Mouse (Mus musculus): ENCODE measurements around the gene Cdk4. TPM values are rescaled to one million over a fixed set of nuclear protein-coding genes. Genes with fewer than 3 reads are reported as not detected.

The Cdk4 gene
- total RNA-seq (2021): 10 to 100 TPM; 74.4 to 75.2 TPM
- long read RNA-seq, experiment 1, transcript Cdk4-201 (8 exons, 2,053 nt): major isoform, 18 of 30 reads
- long read RNA-seq, experiment 1, partial matches to known transcripts: 2 of 30 reads
- long read RNA-seq, experiment 1, other reads (novel, unspliced or antisense): 7 of 30 reads
- long read RNA-seq, experiment 2, transcript Cdk4-201 (8 exons, 2,053 nt): major isoform, 17 of 35 reads
- long read RNA-seq, experiment 2, partial matches to known transcripts: 7 of 35 reads
- long read RNA-seq, experiment 2, other reads (novel, unspliced or antisense): 9 of 35 reads

GRCm38 (mm10) chr10:127063239-127063872 lies at the start of gene Cdk4:
Gene Cdk4, plus strand, starts transcription at chr10:127063534.
- DNase-seq (ENCODE audit: extremely low spot score in 1 of 2, low spot score in 2 of 2): peak; percentile 98 to 99
- intact Hi-C loops (cut with DNase I): loop anchor here (5.0 kb wide), 1 partner anchor 559 kb away; the partner anchor contains the start of gene Lrp1
- Histone ChIP-seq H3K4me3 (peak within 1 kb of the TSS; percentile 82), H3K27ac (peak within 1 kb of the TSS; percentile 89)
- TF ChIP-seq CTCF (IDR thresholded peaks at IDR 0.05): no peak

- intact Hi-C loops (cut with DNase I): no loop called here
- no peak overlapping the region for H3K4me3 ChIP-seq
- TF ChIP-seq CTCF (IDR thresholded peaks at IDR 0.05): peak; percentile 14
Observed at GRCm38 (mm10) chr10:127016488-127016887, 46.8 kb upstream of the Cdk4 start.

GRCm38 (mm10) chr10:127017071-127017470 lies 46.3 kb upstream of the Cdk4 start:
- no peak overlapping the region for H3K27ac ChIP-seq
- no peak for DNase-seq (ENCODE audit: extremely low spot score in 1 of 2, low spot score in 2 of 2)
- no peak overlapping the region for H3K4me3 ChIP-seq
- TF ChIP-seq CTCF (IDR thresholded peaks at IDR 0.05): no peak
- intact Hi-C loops (cut with DNase I): no loop called here

More at GRCm38 (mm10) chr10:127016488-127016887, 46.8 kb upstream of the Cdk4 start:
- H3K27ac ChIP-seq: no peak overlapping the region
- DNase-seq (ENCODE audit: extremely low spot score in 1 of 2, low spot score in 2 of 2): no peak

GRCm38 (mm10) chr10:127018422-127018821 lies 44.9 kb upstream of the Cdk4 start:
- intact Hi-C loops (cut with DNase I): no loop called here
- TF ChIP-seq CTCF (IDR thresholded peaks at IDR 0.05): no peak
- Histone ChIP-seq H3K4me3 (no peak overlapping the region), H3K27ac (no peak overlapping the region)
- DNase-seq (ENCODE audit: extremely low spot score in 1 of 2, low spot score in 2 of 2): no peak

- peak; percentile 91 to 96 for DNase-seq (ENCODE audit: extremely low spot score in 1 of 2, low spot score in 2 of 2)
- H3K27ac ChIP-seq: peak within 1 kb of the TSS; percentile 79
- peak; percentile 97 for TF ChIP-seq CTCF (IDR thresholded peaks at IDR 0.05)
- H3K4me3 ChIP-seq: peak within 1 kb of the TSS; percentile 88
- intact Hi-C loops (cut with DNase I): loop anchor here (1.0 to 2.0 kb wide), 2 partner anchors 40 to 111 kb away; no protein-coding TSS in a partner anchor
Observed at GRCm38 (mm10) chr10:127030336-127031296, 32.7 kb upstream of the Cdk4 start, which contains the start of gene Tsfm. Gene Tsfm, minus strand, starts transcription at chr10:127030840.

GRCm38 (mm10) chr10:127033301-127033741 lies 30.0 kb upstream of the Cdk4 start:
- DNase-seq (ENCODE audit: extremely low spot score in 1 of 2, low spot score in 2 of 2): no peak
- H3K4me3 ChIP-seq: no peak overlapping the region
- intact Hi-C loops (cut with DNase I): no loop called here
- no peak for TF ChIP-seq CTCF (IDR thresholded peaks at IDR 0.05)
- no peak overlapping the region for H3K27ac ChIP-seq

- Histone ChIP-seq H3K4me3 (no peak overlapping the region), H3K27ac (no peak overlapping the region)
- intact Hi-C loops (cut with DNase I): no loop called here
- TF ChIP-seq CTCF (IDR thresholded peaks at IDR 0.05): no peak
- DNase-seq (ENCODE audit: extremely low spot score in 1 of 2, low spot score in 2 of 2): no peak
Observed at GRCm38 (mm10) chr10:127036273-127036672, 27.1 kb upstream of the Cdk4 start.

GRCm38 (mm10) chr10:127037641-127038040 lies 25.7 kb upstream of the Cdk4 start:
- intact Hi-C loops (cut with DNase I): no loop called here
- H3K27ac ChIP-seq: no peak overlapping the region
- no peak overlapping the region for H3K4me3 ChIP-seq
- DNase-seq (ENCODE audit: extremely low spot score in 1 of 2, low spot score in 2 of 2): no peak
- no peak for TF ChIP-seq CTCF (IDR thresholded peaks at IDR 0.05)

- intact Hi-C loops (cut with DNase I): no loop called here
- no peak for TF ChIP-seq CTCF (IDR thresholded peaks at IDR 0.05)
- peak overlapping the region; percentile 76 for H3K27ac ChIP-seq
Observed at GRCm38 (mm10) chr10:127040569-127041214, 22.6 kb upstream of the Cdk4 start.

GRCm38 (mm10) chr10:127041274-127041766 lies 22.0 kb upstream of the Cdk4 start, which contains the start of the genes Mettl1 and Eef1akmt3:
Gene Mettl1, plus strand, starts transcription at chr10:127041414.
Gene Eef1akmt3, minus strand, starts transcription at chr10:127041513.
- DNase-seq (ENCODE audit: extremely low spot score in 1 of 2, low spot score in 2 of 2): peak in 1 of 2 experiments; percentile 49
- TF ChIP-seq CTCF (IDR thresholded peaks at IDR 0.05): no peak
- intact Hi-C loops (cut with DNase I): no loop called here
- Histone ChIP-seq H3K4me3 (peak within 1 kb of the TSS; percentile 88), H3K27ac (peak within 1 kb of the TSS; percentile 76)

More at GRCm38 (mm10) chr10:127040569-127041214, 22.6 kb upstream of the Cdk4 start:
- peak overlapping the region; percentile 88 for H3K4me3 ChIP-seq
- peak; percentile 48 to 61 for DNase-seq (ENCODE audit: extremely low spot score in 1 of 2, low spot score in 2 of 2)

Measured in left cerebral cortex, adult 2 months (tissue).